In genomic region chr11:104361790-104362189, GRCm38 (mm10) we compare ENCODE assay signal across 15 mouse cellular contexts.
DNase-seq lines count a peak whose midpoint lies in the region; ATAC-seq and TF ChIP-seq lines count a peak whose summit lies in the region.
"Had no signal": no experiment of that assay in that cellular context is flagged by ENCODE, and none has a peak within 500 bp of the region (broad histone marks: within the 10 kb centered on the region; RNA-seq: fewer than 3 reads in every experiment).

No protein-coding gene starts in this region.

- no peak for TF ChIP-seq POLR2A in lung, adult 2 months (IDR thresholded peaks at IDR 0.05; ENCODE audit: borderline replicate concordance, extremely low read depth, low read depth, low read length)

- CTCF ChIA-PET in Patski (lab: Charles Lee) = interaction anchor here (0.9 to 1.2 kb wide), 2 partner anchors 17 to 35 kb away, joined by 3 to 4 read pairs; no protein-coding TSS in a partner anchor

- POLR2A ChIA-PET in Patski (lab: Charles Lee) = no interaction called here

- no peak overlapping the region for H3K4me3 ChIP-seq in lung, adult 2 months (replicated peaks; ENCODE audit: extremely low read depth, low read depth, low read length)
- H3K4me3 ChIP-seq in intestine, embryonic 16.5 days (ENCODE audit: low read length) = no peak overlapping the region
- H3K4me3 ChIP-seq: heart, embryonic 13.5 days; layer of hippocampus, adult 2 months; limb, embryonic 10.5 days; midbrain, embryonic 15.5 days had no signal

- no peaks in the 10 kb centered on the region for H3K9me3 ChIP-seq in intestine, embryonic 16.5 days (ENCODE audit: control insufficient read depth, low read length)
- H3K9me3 ChIP-seq: heart, embryonic 13.5 days; limb, embryonic 10.5 days; midbrain, embryonic 15.5 days had no signal

- peak; percentile 19 for DNase-seq in lung, postnatal 10 days
- no peak for DNase-seq in lung, adult 2 months
- DNase-seq in Patski (ENCODE audit: low read depth, low spot score) = peak; percentile 55
- DNase-seq in lung, postnatal 25 days (ENCODE audit: low spot score) = peak; percentile 18
- DNase-seq in spleen, postnatal 10 days (ENCODE audit: low spot score in 2 of 2) = no peak
- DNase-seq in right cerebral cortex, postnatal 14 days = no peak
- DNase-seq: cerebellum, postnatal 14 days; thymus, adult 18-20 months had no signal

- peaks cover 5% of the 10 kb centered on the region; the same call in 1 of the 2 replicates for H3K4me1 ChIP-seq in lung, adult 2 months (ENCODE audit: control insufficient read depth, insufficient read depth, low read length)
- no peaks in the 10 kb centered on the region; the same call in 1 of the 2 replicates for H3K4me1 ChIP-seq in intestine, embryonic 16.5 days (ENCODE audit: control insufficient read depth, insufficient read depth, low read length)
- H3K4me1 ChIP-seq: limb, embryonic 10.5 days; midbrain, embryonic 15.5 days had no signal

- peak; percentile 54 for ATAC-seq in Patski
- ATAC-seq in intestine, embryonic 16.5 days = no peak
- ATAC-seq in erythroblast, adult 5-6 weeks (replicated peaks; ENCODE audit: low FRiP score, poor library complexity, severe bottlenecking) = no peak
- ATAC-seq: hindbrain, postnatal 0 days; midbrain, embryonic 15.5 days had no signal

- no peaks in the 10 kb centered on the region for H3K27me3 ChIP-seq in Patski
- no peaks in the 10 kb centered on the region for H3K27me3 ChIP-seq in intestine, embryonic 16.5 days (replicated peaks; ENCODE audit: control insufficient read depth, insufficient read depth, low read length)
- H3K27me3 ChIP-seq: heart, embryonic 13.5 days; midbrain, embryonic 15.5 days had no signal

- H3K27ac ChIP-seq in intestine, embryonic 16.5 days (ENCODE audit: low read length) = no peak overlapping the region
- H3K27ac ChIP-seq: heart, embryonic 13.5 days; hindbrain, postnatal 0 days; layer of hippocampus, adult 2 months; limb, embryonic 10.5 days; midbrain, embryonic 15.5 days had no signal

- TF ChIP-seq CTCF in lung, adult 2 months (IDR thresholded peaks at IDR 0.05; ENCODE audit: insufficient read depth, low read length) = no peak
- TF ChIP-seq CTCF in Patski (IDR thresholded peaks at IDR 0.05) = no peak

- in situ Hi-C loops in Patski (cut with MboI; ENCODE audit: low pct_unique_long_range_greater_than_20kb) = no loop called here

- H3K36me3 ChIP-seq in intestine, embryonic 16.5 days (ENCODE audit: control insufficient read depth, insufficient read depth, low read length) = no peaks in the 10 kb centered on the region

- H3K9ac ChIP-seq in intestine, embryonic 16.5 days (ENCODE audit: low read depth, low read length) = no peak overlapping the region
- H3K9ac ChIP-seq: heart, embryonic 13.5 days; midbrain, embryonic 15.5 days had no signal

- H3K4me2 ChIP-seq in intestine, embryonic 16.5 days (ENCODE audit: low read depth, low read length) = no peak overlapping the region
- H3K4me2 ChIP-seq: heart, embryonic 13.5 days; midbrain, embryonic 15.5 days had no signal

- WGBS in lung, adult 2 months = 8% methylated on average over 2 of the region's 2 CpGs
- 47% methylated on average over 2 of the region's 2 CpGs for WGBS in intestine, embryonic 16.5 days

Comparison
In these comparisons a context has a peak if more than half of its experiments do, and no peak if none do; other contexts are left out.
1. DNase-seq: peak in lung, postnatal 10 days (single experiment), Patski (single experiment) and lung, postnatal 25 days (single experiment); none in lung, adult 2 months (single experiment), spleen, postnatal 10 days (0 of 2) and right cerebral cortex, postnatal 14 days (single experiment).